Mouse (Mus musculus) heart, adult 2 months (tissue): ENCODE results near the gene Pax8. TPM values are rescaled to one million over a fixed set of nuclear protein-coding genes. Genes with fewer than 3 reads are reported as not detected.

ENCODE experiments used
- DNase-seq, 2 experiments: peaks; one replicate each; pipeline ENCODE4 v3.0.0; 2021
- H3K27ac ChIP-seq: fragments of 200-600 bp; 2 replicates; pipeline ENCODE4 v1.8.1; 2022
- H3K27me3 ChIP-seq: fragments of 200-500 bp; 2 replicates; pipeline ENCODE4 v1.6.1; 2012; ENCODE audit warnings: mild to moderate bottlenecking, low read length, inconsistent platforms, mixed read lengths; ENCODE audit not compliant: control insufficient read depth, insufficient read depth
- H3K36me3 ChIP-seq: fragments of 200-500 bp; 2 replicates; pipeline ENCODE4 v1.6.1; 2012; ENCODE audit warnings: low read length, inconsistent platforms; ENCODE audit not compliant: control insufficient read depth, insufficient read depth
- H3K4me1 ChIP-seq: fragments of 200-500 bp; 2 replicates; pipeline ENCODE4 v1.6.1; 2011; ENCODE audit warnings: low read length; ENCODE audit not compliant: control insufficient read depth, insufficient read depth
- H3K4me3 ChIP-seq: fragments of 200-600 bp; 2 replicates; pipeline ENCODE4 v1.8.1; 2022
- H3K79me2 ChIP-seq: fragments of 200-500 bp; replicated peaks from 2 replicates; pipeline ENCODE4 v1.6.1; 2012; ENCODE audit warnings: mild to moderate bottlenecking, inconsistent platforms, low read length, moderate library complexity, mixed read lengths; ENCODE audit not compliant: control insufficient read depth, insufficient read depth
- H3K9ac ChIP-seq: fragments of 200-500 bp; 2 replicates; pipeline ENCODE4 v1.6.1; 2012; ENCODE audit warnings: low read depth, mild to moderate bottlenecking, control low read depth, inconsistent platforms, low read length, mixed read lengths
- CTCF ChIP-seq: fragments of 200-600 bp; IDR thresholded peaks from 2 replicates; pipeline ENCODE4 v1.8.1; 2022; ENCODE audit warnings: antibody characterized with exemption, mild to moderate bottlenecking, moderate library complexity
- EP300 ChIP-seq: fragments of 200-500 bp; IDR thresholded peaks from 2 replicates; pipeline ENCODE4 v1.6.1; 2011; ENCODE audit warnings: low read depth, low read length, control low read depth; ENCODE audit not compliant: insufficient read depth
- POLR2A ChIP-seq: fragments of 200-500 bp; IDR thresholded peaks from 2 replicates; pipeline ENCODE4 v1.6.1; 2011; ENCODE audit warnings: mild to moderate bottlenecking, low read depth, low read length, control low read depth; ENCODE audit not compliant: insufficient read depth
- WGBS: fragments of 180-500 bp; shearing (Covaris S2); methylation state at CpG from one replicate; pipeline ENCODE4 v1.1.7; 2018; 5-methylcytosine and 5-hydroxymethylcytosine counted together
- intact Hi-C: fragments of 180-260 bp; cut with DNase I; formaldehyde crosslinking; loops from one replicate; pipeline ENCODE4 v1.15.1; 2025
- polyA plus RNA-seq: library from polyadenylated mRNA; depleted of rRNA; stranded (reverse); fragments of >200 nt; gene quantifications from 2 replicates; pipeline ENCODE4 v1.2.3, GENCODE M21; 2012
- total RNA-seq, 2 experiments: library from RNA; stranded (reverse); gene quantifications; 2 replicates each; pipeline ENCODE4 v1.2.3; 2021

The Pax8 gene
- total and polyA plus RNA-seq, 3 experiments, result not detected

GRCm38 (mm10) chr2:24456841-24457240 lies 18.6 kb downstream of the Pax8 start:
- H3K79me2 ChIP-seq, result no peaks in the 10 kb centered on the region
- TF ChIP-seq CTCF (no peak), POLR2A (no peak)
- intact Hi-C loops, result no loop called here

GRCm38 (mm10) chr2:24455057-24455855 lies 20.1 kb downstream of the Pax8 start:
- H3K9ac ChIP-seq, result no peak overlapping the region
- intact Hi-C loops, result no loop called here
- no peaks in the 10 kb centered on the region for H3K27me3 ChIP-seq
- no peak overlapping the region for H3K4me3 ChIP-seq
- TF ChIP-seq CTCF (no peak), POLR2A (no peak)
- H3K79me2 ChIP-seq, result no peaks in the 10 kb centered on the region
- WGBS, result 63% methylated on average over 6 of the region's 6 CpGs
- H3K4me1 ChIP-seq, result no peaks in the 10 kb centered on the region
- no peak for DNase-seq
- no peaks in the 10 kb centered on the region for H3K36me3 ChIP-seq
- H3K27ac ChIP-seq, result no peak overlapping the region

More at GRCm38 (mm10) chr2:24456841-24457240, 18.6 kb downstream of the Pax8 start:
- H3K4me1 ChIP-seq, result no peaks in the 10 kb centered on the region
- no peaks in the 10 kb centered on the region for H3K36me3 ChIP-seq
- no peak for DNase-seq
- WGBS, result 84% methylated on average over 4 of the region's 4 CpGs
- no peak overlapping the region for H3K9ac ChIP-seq
- H3K27me3 ChIP-seq, result no peaks in the 10 kb centered on the region
- no peak overlapping the region for H3K4me3 ChIP-seq
- H3K27ac ChIP-seq, result no peak overlapping the region

GRCm38 (mm10) chr2:24454429-24455011 lies 20.9 kb downstream of the Pax8 start:
- intact Hi-C loops, result no loop called here
- Histone ChIP-seq H3K27ac (no peak overlapping the region), H3K4me1 (no peaks in the 10 kb centered on the region), H3K36me3 (no peaks in the 10 kb centered on the region), H3K27me3 (no peaks in the 10 kb centered on the region), H3K9ac (no peak overlapping the region), H3K79me2 (no peaks in the 10 kb centered on the region), H3K4me3 (no peak overlapping the region)
- no peak for DNase-seq
- 82% methylated on average over 1 of the region's 1 CpGs for WGBS
- no peak for TF ChIP-seq POLR2A
- TF ChIP-seq CTCF, result no peak
- TF ChIP-seq EP300, result no peak

GRCm38 (mm10) chr2:24453206-24453605 lies 22.2 kb downstream of the Pax8 start:
- H3K9ac ChIP-seq, result no peak overlapping the region
- no peak for TF ChIP-seq CTCF
- TF ChIP-seq POLR2A, result no peak
- TF ChIP-seq EP300, result no peak
- no peaks in the 10 kb centered on the region for H3K27me3 ChIP-seq
- no peak overlapping the region for H3K27ac ChIP-seq
- no peak overlapping the region for H3K4me3 ChIP-seq
- no peaks in the 10 kb centered on the region for H3K36me3 ChIP-seq
- intact Hi-C loops, result no loop called here
- no peaks in the 10 kb centered on the region for H3K4me1 ChIP-seq
- H3K79me2 ChIP-seq, result no peaks in the 10 kb centered on the region
- 57% methylated on average over 5 of the region's 5 CpGs for WGBS
- DNase-seq, result peak in 1 of 2 experiments; percentile 17

DNA sequence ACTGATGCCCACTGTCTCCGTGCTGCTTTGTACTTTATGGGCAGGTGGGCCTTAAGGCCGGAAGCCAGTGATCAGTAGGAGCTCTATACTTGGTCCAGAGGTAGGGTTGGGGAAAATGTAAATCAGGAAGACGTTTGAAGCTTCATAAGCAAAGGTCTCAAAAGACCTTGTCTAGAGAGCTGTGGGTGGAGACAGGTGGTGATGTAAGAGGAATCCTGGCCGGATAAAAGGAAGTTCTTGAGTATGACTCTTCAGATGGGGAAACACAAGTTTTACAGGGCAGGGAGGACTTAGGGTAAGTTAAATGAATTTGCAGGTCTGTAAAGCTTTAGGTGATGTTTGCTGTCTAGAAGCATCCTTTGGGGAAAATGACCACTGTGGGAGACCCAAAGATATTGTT lies 26.3 kb downstream of the Pax8 start:
- WGBS, result 64% methylated on average over 4 of the region's 4 CpGs
- intact Hi-C loops, result no loop called here
- H3K9ac ChIP-seq, result no peak overlapping the region

DNA sequence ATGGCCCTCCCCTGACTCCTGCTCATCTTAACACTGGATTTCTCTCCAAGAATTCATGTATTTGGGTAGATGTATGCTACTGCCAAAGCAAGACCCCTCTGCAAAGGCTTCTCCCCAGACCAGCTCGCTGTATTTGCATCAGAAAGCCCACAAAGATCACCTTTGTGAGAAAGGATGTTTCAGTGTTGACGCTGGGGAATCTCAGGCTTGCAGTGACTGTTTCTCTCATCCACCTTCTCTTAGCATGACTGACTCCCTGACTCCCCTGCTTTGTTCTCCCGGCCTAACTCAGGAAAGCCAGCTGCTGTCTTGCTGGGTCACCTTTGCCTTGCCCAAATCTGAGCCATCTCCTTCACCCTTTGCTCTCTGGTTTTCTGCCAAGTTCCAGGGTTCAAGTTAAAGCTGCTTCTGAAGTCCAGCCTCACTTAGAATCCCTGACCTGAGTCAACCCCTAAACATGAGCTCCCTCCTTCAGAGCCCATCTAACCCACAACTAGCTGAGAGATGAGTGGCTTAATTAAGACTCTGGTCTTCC lies 32.1 kb downstream of the Pax8 start:
- 70% methylated on average over 3 of the region's 3 CpGs for WGBS
- TF ChIP-seq EP300 (no peak), CTCF (no peak), POLR2A (no peak)
- Histone ChIP-seq H3K9ac (no peak overlapping the region), H3K36me3 (no peaks in the 10 kb centered on the region), H3K4me1 (no peaks in the 10 kb centered on the region), H3K27me3 (no peaks in the 10 kb centered on the region), H3K27ac (no peak overlapping the region), H3K79me2 (no peaks in the 10 kb centered on the region), H3K4me3 (no peak overlapping the region)
- no peak for DNase-seq
- intact Hi-C loops, result no loop called here

More for the DNA sequence above, 26.3 kb downstream of the Pax8 start:
- TF ChIP-seq CTCF, result no peak
- TF ChIP-seq EP300, result no peak
- TF ChIP-seq POLR2A, result no peak
- H3K36me3 ChIP-seq, result no peaks in the 10 kb centered on the region
- H3K79me2 ChIP-seq, result no peaks in the 10 kb centered on the region
- no peak overlapping the region for H3K4me3 ChIP-seq
- no peaks in the 10 kb centered on the region for H3K4me1 ChIP-seq
- no peak for DNase-seq
- H3K27ac ChIP-seq, result no peak overlapping the region
- H3K27me3 ChIP-seq, result no peaks in the 10 kb centered on the region
